Mouse (Mus musculus) lung, postnatal 10 days (tissue): ENCODE results near the gene Tet2.
"Not testable (repeated sequence)": the region's sequence is repeated elsewhere in the genome, so short reads cannot be mapped to it uniquely, and the experiment has no call there.

Experiments
- DNase-seq: peaks from one replicate; pipeline ENCODE4 v3.0.0; 2021

The Tet2 gene

DNA sequence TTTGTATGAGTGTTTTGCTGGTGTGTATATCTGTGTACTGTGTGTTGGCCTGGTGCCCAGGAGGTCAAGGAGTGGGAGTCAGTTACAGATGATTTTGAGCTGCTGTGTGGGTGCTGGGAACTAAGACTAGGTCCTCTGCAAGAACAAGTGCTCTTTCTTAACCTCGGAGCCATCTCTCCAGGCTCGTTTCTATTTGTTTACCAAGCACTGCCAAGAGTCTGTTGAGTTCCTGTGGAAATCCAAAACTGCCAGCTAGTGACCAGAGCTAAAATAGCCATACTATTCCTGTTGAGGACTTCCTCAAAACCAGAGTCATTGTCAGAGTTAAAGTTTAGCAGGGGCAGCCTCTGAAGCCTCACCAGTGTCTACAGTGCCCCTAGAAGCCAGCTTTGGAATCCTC lies 1.9 kb upstream of the Tet2 start:
- no peak for DNase-seq

GRCm38 (mm10) chr3:133545304-133545666 lies 346 bp upstream of the Tet2 start:
- DNase-seq, result no peak

DNA sequence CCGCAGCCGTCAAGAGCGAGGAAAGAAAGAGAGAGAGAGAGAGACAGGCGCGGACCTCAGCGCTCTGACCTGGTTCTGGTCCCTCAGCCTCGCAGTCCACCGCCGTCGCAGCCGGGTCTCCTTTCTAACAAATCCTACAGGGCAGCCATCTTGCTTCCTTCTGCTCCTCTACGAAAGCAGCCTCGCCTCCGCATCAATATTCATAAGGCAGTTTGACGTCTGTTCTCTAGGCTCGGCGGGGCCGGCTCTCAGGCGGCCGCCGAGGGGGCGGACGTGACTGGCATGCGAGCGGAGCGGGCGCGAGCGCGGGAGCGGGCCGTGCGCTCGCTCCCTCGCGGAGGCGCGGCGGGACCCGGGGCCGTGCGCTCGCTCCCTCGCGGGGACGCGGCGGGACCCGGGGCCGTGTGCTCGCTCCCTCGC lies 798 bp downstream of the Tet2 start:
- peak; percentile 91 for DNase-seq

DNA sequence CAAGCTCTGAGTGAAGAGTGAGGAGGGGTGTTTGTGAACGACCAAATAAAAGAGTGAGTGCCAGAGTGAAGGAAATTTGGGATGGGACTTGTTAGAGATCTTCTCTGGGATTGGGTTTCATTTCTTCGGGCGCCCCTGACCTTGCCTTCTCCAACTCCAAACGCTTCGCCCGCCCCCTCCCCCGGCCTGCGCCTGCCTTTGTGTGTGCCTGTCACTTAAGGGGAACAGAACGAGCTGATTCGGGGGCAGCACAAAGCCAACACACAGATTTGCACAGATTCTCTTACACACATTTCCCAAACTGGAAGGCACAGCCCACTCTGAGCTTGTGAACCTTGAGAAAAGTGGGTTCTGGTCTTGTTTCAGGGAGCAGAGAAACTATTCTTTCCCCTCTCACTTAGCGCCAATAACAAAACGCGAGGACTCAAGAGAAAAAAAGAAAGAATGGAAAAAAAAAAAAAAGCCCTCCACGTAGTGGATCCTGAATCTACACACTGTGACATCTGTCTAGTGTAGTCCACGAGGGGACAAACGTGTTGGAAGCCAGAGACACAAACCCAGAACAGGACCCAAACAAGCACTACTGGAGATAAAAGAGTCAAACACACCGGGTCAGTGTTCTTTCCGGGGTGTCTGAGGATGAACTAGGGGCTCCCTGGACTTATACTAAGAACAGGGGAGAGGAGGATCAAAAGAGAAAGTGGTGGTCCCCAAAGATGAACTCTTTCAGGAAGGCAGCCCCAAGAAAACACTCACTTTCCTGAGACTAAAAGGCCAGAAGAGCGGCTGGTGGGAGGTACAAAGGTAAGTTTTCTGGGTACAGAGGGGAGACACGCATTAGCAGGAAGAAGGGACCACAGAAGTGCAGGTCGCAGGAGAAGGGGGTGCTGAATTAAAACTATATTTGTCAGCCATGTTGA lies 1.6 kb downstream of the Tet2 start:
- peak; percentile 50 for DNase-seq

- no peak for DNase-seq
Observed at GRCm38 (mm10) chr3:133542084-133542483, 2.9 kb downstream of the Tet2 start.

GRCm38 (mm10) chr3:133541000-133541399 lies 3.9 kb downstream of the Tet2 start:
- DNase-seq, result no peak

- no peak for DNase-seq
Observed at GRCm38 (mm10) chr3:133539991-133540390, 4.9 kb downstream of the Tet2 start.

DNA sequence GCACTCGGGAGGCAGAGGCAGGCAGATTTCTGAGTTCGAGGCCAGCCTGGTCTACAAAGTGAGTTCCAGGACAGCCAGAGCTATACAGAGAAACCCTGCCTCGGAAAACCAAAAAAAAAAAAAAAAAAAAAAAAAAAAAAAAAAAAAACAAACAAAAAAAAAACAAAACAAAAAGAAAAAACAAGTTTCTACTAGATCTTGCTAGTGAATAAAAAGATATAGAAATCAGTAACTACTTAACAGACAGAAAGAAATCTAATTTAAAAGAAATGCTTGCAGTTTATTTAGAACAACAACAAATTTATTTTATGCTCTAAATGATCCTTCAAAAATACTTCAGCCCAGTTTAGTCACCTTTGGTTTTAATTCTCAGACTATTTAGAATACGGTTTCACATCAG lies 6.4 kb downstream of the Tet2 start:
- DNase-seq, result not testable (repeated sequence)

DNA sequence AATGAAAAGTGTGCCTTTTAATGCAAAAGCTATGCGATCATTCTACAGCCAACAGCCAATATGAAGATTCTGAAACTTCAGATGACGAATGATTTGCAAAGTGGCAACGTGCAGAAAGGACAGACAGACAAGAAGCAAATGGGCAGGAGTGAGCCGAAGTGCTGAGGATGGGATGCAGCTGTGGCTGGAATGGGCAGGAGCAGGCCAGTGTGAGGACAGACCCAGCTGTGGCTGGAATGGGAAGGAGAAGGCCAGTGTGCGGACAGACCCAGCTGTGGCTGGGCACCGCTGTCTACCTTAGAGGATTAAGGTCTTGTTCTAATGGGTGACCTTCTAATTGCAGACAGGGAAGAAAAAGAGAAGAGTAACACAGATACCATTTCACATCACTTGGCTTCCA lies 9.3 kb downstream of the Tet2 start:
- DNase-seq, result peak; percentile 62

- no peak for DNase-seq
Observed at GRCm38 (mm10) chr3:133534066-133534465, 10.9 kb downstream of the Tet2 start.

GRCm38 (mm10) chr3:133533272-133533995 lies 11.5 kb downstream of the Tet2 start:
- DNase-seq, result no peak

GRCm38 (mm10) chr3:133532806-133533205 lies 12.1 kb downstream of the Tet2 start:
- no peak for DNase-seq

- DNase-seq, result no peak
Observed at GRCm38 (mm10) chr3:133532252-133532651, 12.7 kb downstream of the Tet2 start.

- DNase-seq, result no peak
Observed at GRCm38 (mm10) chr3:133531101-133531500, 13.8 kb downstream of the Tet2 start.

- DNase-seq, result no peak
Observed at GRCm38 (mm10) chr3:133530664-133531063, 14.3 kb downstream of the Tet2 start.

GRCm38 (mm10) chr3:133526119-133526723 lies 18.7 kb downstream of the Tet2 start:
- no peak for DNase-seq

- no peak for DNase-seq
Observed at GRCm38 (mm10) chr3:133525578-133525977, 19.4 kb downstream of the Tet2 start.

DNA sequence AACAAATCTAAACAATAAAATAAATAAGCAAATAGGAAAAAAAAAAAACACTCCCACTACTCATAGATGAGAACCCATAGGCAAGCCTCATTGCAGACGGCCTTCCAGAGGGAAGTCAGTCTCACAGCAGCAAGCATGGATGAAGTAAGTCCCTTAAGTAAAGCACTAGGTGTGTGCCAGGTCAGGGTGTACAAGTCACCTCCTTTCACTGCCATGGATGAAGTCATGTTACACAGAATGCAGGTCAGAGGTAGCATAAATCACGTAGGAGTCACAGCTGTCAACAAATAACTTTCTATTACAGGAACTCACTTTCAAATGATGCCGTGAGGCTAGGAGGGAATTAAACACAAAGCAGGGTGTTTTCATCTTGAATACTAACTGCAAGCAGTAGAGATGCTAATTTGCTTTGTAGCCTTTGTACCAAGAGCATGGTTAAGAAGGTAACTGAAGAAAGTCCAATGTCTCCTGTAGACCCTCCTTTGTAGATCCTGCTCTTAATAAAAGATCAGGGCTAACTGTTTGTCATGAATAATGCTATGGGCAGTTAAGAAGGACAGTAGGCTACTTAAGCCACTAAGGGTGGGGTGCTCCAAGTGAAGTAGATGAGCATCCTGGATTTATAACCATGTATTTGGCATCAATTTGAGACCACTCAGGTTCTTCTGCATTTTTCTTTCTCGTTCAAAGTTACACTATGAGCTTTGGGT lies 20.4 kb downstream of the Tet2 start:
- DNase-seq, result no peak

GRCm38 (mm10) chr3:133523191-133523590 lies 21.7 kb downstream of the Tet2 start:
- DNase-seq, result no peak

GRCm38 (mm10) chr3:133522289-133522688 lies 22.6 kb downstream of the Tet2 start:
- no peak for DNase-seq

GRCm38 (mm10) chr3:133518801-133519200 lies 26.1 kb downstream of the Tet2 start:
- DNase-seq, result no peak

GRCm38 (mm10) chr3:133518116-133518515 lies 26.8 kb downstream of the Tet2 start:
- no peak for DNase-seq

DNA sequence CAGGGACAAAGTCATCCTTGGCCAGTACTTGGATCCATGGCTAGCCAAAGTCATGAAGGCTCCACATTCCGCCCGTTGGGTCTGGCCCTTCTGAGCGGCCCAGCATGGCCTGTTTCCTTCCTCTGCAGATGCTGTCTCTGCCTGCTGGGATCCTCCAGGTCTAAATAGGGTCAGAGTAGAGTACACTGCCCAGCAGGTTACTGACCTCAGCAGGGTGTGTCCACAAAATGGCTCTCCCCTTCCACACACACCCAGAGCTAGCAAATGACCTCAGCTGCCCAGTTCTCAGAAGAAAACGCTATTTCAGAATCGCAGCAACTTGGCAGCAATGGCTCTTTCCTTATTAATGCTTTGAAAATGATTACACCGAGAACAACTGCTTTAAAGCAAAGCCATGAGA lies 27.5 kb downstream of the Tet2 start:
- no peak for DNase-seq
